Mouse (Mus musculus): ENCODE data around the gene Nacad. TPM values are rescaled to one million over a fixed set of nuclear protein-coding genes. Genes with fewer than 3 reads are reported as not detected.
A peak's percentile ranks its signal among the peaks of the same experiment; 100 is the strongest.
"Not testable (repeated sequence)": the region's sequence is repeated elsewhere in the genome, so short reads cannot be mapped to it uniquely, and the experiment has no call there.

Gene Nacad
- polyA plus RNA-seq (2012; rRNA removed): 1.7 and 1.9 TPM in 2 replicates

DNA sequence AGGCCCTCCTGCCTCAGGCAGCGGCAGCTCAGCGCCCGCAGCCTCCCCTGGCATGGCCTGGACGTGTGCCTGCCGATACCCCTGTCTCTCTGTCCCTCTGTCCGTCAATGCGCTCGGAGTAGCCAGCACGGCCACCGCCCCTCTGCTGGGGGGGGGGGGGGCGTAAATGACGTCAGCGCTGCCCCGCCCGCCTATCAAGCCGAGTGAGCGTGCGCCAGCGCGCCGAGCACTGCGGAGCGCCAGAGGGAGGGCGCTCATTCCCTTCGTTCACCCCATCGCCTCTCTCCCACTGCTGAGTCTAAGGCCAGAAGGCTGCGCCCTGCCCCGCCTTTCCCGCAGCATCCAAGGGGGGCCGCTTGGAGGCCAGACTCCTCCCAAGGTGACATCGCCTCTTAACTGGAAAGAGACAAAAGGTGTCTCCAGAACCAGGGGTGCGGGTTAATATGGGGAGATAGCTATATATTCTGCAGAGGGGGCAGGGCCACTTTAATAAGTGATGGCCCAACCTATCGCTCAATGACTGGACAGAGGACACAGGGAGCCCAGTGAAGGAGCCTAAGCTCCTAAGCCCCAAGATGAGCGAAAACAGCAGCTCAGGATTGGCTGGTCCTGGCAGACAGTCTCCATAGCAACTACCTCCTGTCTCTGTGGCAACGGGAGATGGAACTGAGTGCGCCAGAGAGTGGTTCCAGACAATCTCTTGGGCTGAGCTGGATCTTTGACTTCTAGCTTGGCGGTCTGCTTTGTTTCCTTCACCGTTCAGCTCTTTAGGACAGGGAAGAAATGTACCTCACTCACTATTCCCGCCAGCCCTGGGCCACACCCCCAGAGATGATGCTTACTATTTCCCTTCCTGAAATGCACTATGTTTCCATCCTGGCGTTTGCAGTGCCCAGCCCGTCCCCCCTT lies at the start of gene Nacad:
TSS of gene Nacad (minus strand) at position 563 of the 909 bp plus-strand sequence.
- Histone ChIP-seq H3K27me3 (ENCODE audit: control insufficient read depth, insufficient read depth, low read length) (peaks cover 16% of the 10 kb centered on the region; the same call in 1 of the 2 replicates), H3K4me3 (ENCODE audit: low read depth, low read length) (peak within 1 kb of the TSS; percentile 48), H3K4me1 (ENCODE audit: control insufficient read depth, insufficient read depth, insufficient read length, low read length) (peaks cover 2% of the 10 kb centered on the region; the same call in 1 of the 2 replicates), H3K27ac (ENCODE audit: insufficient read depth, low read depth, low read length) (no peak within 1 kb of the TSS), H3K36me3 (ENCODE audit: control insufficient read depth, insufficient read depth, low read length) (no peaks in the 10 kb centered on the region)
- TF ChIP-seq CTCF (IDR thresholded peaks at IDR 0.05; ENCODE audit: extremely low read depth, insufficient read length, insufficient replicate concordance, low read depth, low read length) (no peak), POLR2A (IDR thresholded peaks at IDR 0.05; ENCODE audit: low read depth, low read length) (no peak)
- 6% methylated on average over 41 of the region's 41 CpGs for WGBS

DNA sequence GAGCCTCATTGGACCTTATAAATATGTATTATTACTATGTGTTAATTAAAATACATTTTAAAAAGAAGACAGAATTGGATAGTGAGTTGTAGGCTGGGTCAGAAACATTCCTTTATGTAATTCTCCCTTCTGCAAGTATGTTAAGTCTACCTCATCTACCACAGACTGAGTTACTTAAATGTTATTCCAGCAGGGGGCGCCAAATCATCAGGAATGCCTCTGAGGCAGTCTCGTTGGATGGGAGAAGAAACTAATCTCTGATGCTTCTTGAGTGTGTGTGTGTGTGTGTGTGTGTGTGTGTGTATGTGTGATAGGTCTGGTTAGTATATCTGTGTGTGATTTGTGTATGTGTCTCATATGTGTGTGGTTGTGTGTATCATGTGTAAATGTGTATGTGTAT lies 49.0 kb upstream of the Nacad start:
- no peak overlapping the region for H3K4me3 ChIP-seq (ENCODE audit: low read depth, low read length)
- 0% methylated on average over 2 of the region's 2 CpGs for WGBS
- no peak for TF ChIP-seq CTCF (IDR thresholded peaks at IDR 0.05; ENCODE audit: extremely low read depth, insufficient read length, insufficient replicate concordance, low read depth, low read length)
- TF ChIP-seq POLR2A (IDR thresholded peaks at IDR 0.05; ENCODE audit: low read depth, low read length): no peak

GRCm38 (mm10) chr11:6652978-6653377 lies 47.1 kb upstream of the Nacad start:
- not testable (repeated sequence) for H3K36me3 ChIP-seq (ENCODE audit: control insufficient read depth, insufficient read depth, low read length); H3K27ac ChIP-seq (ENCODE audit: insufficient read depth, low read depth, low read length); H3K27me3 ChIP-seq (ENCODE audit: control insufficient read depth, insufficient read depth, low read length); H3K4me1 ChIP-seq (ENCODE audit: control insufficient read depth, insufficient read depth, insufficient read length, low read length); H3K4me3 ChIP-seq (ENCODE audit: low read depth, low read length)
- WGBS: 81% methylated on average over 3 of the region's 3 CpGs

More for the DNA sequence above, 49.0 kb upstream of the Nacad start:
- Histone ChIP-seq H3K27ac (ENCODE audit: insufficient read depth, low read depth, low read length) (no peak overlapping the region), H3K36me3 (ENCODE audit: control insufficient read depth, insufficient read depth, low read length) (no peaks in the 10 kb centered on the region), H3K4me1 (ENCODE audit: control insufficient read depth, insufficient read depth, insufficient read length, low read length) (peaks cover 5% of the 10 kb centered on the region; the same call in 1 of the 2 replicates), H3K27me3 (ENCODE audit: control insufficient read depth, insufficient read depth, low read length) (no peaks in the 10 kb centered on the region)

DNA sequence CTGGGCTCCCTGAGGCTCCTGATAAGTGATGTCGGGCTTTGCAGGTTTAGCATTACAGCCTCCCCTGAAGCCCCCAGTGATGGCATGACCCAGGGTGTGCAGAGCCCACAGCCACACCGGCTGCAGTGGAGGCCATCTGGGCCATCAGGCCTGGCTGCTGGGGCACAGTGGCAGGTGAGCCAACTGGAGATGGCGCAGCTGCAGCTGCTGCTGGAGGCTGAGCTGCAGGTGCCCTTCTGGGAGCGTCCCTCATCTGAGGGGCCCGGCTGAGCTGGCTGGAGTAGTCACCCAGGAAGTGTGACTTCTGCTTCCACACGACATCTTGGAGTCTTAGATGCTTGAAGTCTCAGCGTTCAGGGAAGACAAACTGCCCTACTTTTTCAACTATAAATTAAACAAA lies 44.7 kb upstream of the Nacad start:
- Histone ChIP-seq H3K36me3 (ENCODE audit: control insufficient read depth, insufficient read depth, low read length) (no peaks in the 10 kb centered on the region), H3K27me3 (ENCODE audit: control insufficient read depth, insufficient read depth, low read length) (no peaks in the 10 kb centered on the region)
- 26% methylated on average over 7 of the region's 7 CpGs for WGBS

DNA sequence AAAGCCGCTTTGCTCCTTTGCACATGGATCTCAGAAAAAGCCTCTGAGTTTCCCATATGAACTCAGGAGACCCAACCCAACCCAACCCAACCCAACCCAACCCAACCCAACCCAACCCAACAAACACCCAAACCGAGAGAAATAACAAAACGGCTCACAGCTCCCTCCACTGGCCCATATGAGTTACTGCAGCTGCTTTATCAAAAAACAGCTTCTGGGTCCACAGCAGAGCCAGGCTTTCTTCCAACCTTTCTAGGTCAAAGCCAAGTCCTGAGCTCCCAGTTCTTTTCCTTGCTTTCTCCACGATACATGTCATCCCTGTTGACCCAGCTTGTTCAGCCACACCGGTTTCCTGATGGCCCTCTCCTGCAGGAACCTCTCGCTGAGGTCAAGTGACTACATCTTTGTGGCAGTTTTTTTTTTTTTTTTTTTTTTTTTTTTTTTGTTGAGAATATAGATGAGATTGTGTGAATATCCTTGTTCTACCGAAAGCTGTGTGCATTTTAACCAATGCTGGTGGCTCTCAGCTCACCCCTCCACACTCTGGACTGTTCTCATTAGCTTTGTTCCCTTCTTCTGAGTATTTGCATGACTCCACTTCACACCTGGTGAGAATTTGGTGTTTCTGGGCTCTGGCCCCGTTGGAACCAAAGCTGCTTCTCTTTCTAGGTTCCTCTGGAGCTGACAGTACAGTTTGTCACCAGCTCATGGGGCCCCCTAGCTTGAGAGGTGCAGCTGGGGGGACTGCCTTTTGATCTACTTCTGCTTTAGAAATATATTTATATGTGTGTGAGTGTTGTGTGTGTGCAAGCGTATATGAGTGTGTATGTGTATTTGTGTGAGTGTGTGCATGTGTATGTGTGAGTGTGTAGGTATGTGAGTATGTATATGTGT lies 42.2 kb upstream of the Nacad start:
- Histone ChIP-seq H3K4me3 (ENCODE audit: low read depth, low read length) (no peak overlapping the region), H3K27me3 (ENCODE audit: control insufficient read depth, insufficient read depth, low read length) (no peaks in the 10 kb centered on the region), H3K36me3 (ENCODE audit: control insufficient read depth, insufficient read depth, low read length) (no peaks in the 10 kb centered on the region), H3K27ac (ENCODE audit: insufficient read depth, low read depth, low read length) (no peak overlapping the region), H3K4me1 (ENCODE audit: control insufficient read depth, insufficient read depth, insufficient read length, low read length) (peaks cover 5% of the 10 kb centered on the region; the same call in 1 of the 2 replicates)
- WGBS: 66% methylated on average over 9 of the region's 9 CpGs
- TF ChIP-seq POLR2A (IDR thresholded peaks at IDR 0.05; ENCODE audit: low read depth, low read length) (no peak), CTCF (IDR thresholded peaks at IDR 0.05; ENCODE audit: extremely low read depth, insufficient read length, insufficient replicate concordance, low read depth, low read length) (no peak)

More for the DNA sequence above, 44.7 kb upstream of the Nacad start:
- Histone ChIP-seq H3K4me1 (ENCODE audit: control insufficient read depth, insufficient read depth, insufficient read length, low read length) (peaks cover 5% of the 10 kb centered on the region; the same call in 1 of the 2 replicates), H3K4me3 (ENCODE audit: low read depth, low read length) (no peak overlapping the region), H3K27ac (ENCODE audit: insufficient read depth, low read depth, low read length) (no peak overlapping the region)
- TF ChIP-seq POLR2A (IDR thresholded peaks at IDR 0.05; ENCODE audit: low read depth, low read length) (no peak), CTCF (IDR thresholded peaks at IDR 0.05; ENCODE audit: extremely low read depth, insufficient read length, insufficient replicate concordance, low read depth, low read length) (no peak)

DNA sequence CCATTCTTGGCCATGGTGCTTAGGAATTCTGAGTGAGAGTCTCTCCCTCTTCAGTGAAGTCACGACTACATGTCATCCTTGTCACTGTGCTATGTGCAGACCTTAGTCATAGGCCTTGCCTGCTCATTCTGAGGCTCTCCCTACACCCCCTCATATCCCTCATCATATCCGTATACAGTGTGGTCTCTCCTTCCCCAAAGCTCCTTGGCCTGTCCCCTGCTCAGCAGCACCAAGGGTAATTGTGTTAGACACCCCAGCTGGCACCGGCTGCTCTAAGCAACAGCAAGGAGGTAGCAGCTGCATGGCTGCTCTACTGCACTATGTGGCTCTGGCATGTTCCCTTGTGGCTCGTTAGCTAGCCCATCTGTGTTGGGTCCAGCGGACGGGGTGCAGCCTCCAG lies 38.7 kb upstream of the Nacad start:
- Histone ChIP-seq H3K4me3 (ENCODE audit: low read depth, low read length) (no peak overlapping the region), H3K4me1 (ENCODE audit: control insufficient read depth, insufficient read depth, insufficient read length, low read length) (no peaks in the 10 kb centered on the region), H3K36me3 (ENCODE audit: control insufficient read depth, insufficient read depth, low read length) (no peaks in the 10 kb centered on the region), H3K27me3 (ENCODE audit: control insufficient read depth, insufficient read depth, low read length) (no peaks in the 10 kb centered on the region), H3K27ac (ENCODE audit: insufficient read depth, low read depth, low read length) (no peak overlapping the region)
- TF ChIP-seq POLR2A (IDR thresholded peaks at IDR 0.05; ENCODE audit: low read depth, low read length): no peak
- no peak for TF ChIP-seq CTCF (IDR thresholded peaks at IDR 0.05; ENCODE audit: extremely low read depth, insufficient read length, insufficient replicate concordance, low read depth, low read length)
- WGBS: 84% methylated on average over 6 of the region's 6 CpGs

- no peaks in the 10 kb centered on the region for H3K4me1 ChIP-seq (ENCODE audit: control insufficient read depth, insufficient read depth, insufficient read length, low read length)
- 71% methylated on average over 6 of the region's 6 CpGs for WGBS
- no peak overlapping the region for H3K27ac ChIP-seq (ENCODE audit: insufficient read depth, low read depth, low read length)
- no peaks in the 10 kb centered on the region for H3K27me3 ChIP-seq (ENCODE audit: control insufficient read depth, insufficient read depth, low read length)
- no peaks in the 10 kb centered on the region for H3K36me3 ChIP-seq (ENCODE audit: control insufficient read depth, insufficient read depth, low read length)
- H3K4me3 ChIP-seq (ENCODE audit: low read depth, low read length): no peak overlapping the region
- TF ChIP-seq POLR2A (IDR thresholded peaks at IDR 0.05; ENCODE audit: low read depth, low read length): no peak
- TF ChIP-seq CTCF (IDR thresholded peaks at IDR 0.05; ENCODE audit: extremely low read depth, insufficient read length, insufficient replicate concordance, low read depth, low read length): no peak
Measured at GRCm38 (mm10) chr11:6639072-6639471, 33.2 kb upstream of the Nacad start.
